Mouse (Mus musculus): ENCODE measurements at regions not wholly inside any gene's neighbourhood (a gene's known extent, or its start where the extent isn't known, plus 50 kb on each side); places are given as distances from the start of the nearest gene placed in this dataset.

GRCm38 (mm10) chr10:97877088-97877487, 150.5 kb upstream of the C030005K15Rik start:
- ATAC-seq (replicated peaks; ENCODE audit: low FRiP score, low read depth) (no peak), DNase-seq (ENCODE audit: low spot score) (no peak)
- Histone ChIP-seq H3K27me3 (ENCODE audit: insufficient read depth, low read length) (no peaks in the 10 kb centered on the region), H3K4me1 (replicated peaks; ENCODE audit: insufficient read depth, low read length) (no peaks in the 10 kb centered on the region), H3K27ac (no peak overlapping the region), H3K4me3 (replicated peaks; ENCODE audit: low read depth, low read length) (no peak overlapping the region), H3K36me3 (ENCODE audit: insufficient read depth, low read length) (no peaks in the 10 kb centered on the region), H3K9me3 (replicated peaks; ENCODE audit: low read length) (no peaks in the 10 kb centered on the region), H3K9ac (ENCODE audit: low read depth, low read length) (no peak overlapping the region), H3K4me2 (ENCODE audit: low read length) (no peak overlapping the region)
- 74% methylated on average over 3 of the region's 3 CpGs for WGBS
- no peak for TF ChIP-seq CTCF (IDR thresholded peaks at IDR 0.05; ENCODE audit: low read depth)

- H3K4me3 ChIP-seq (replicated peaks; ENCODE audit: low read depth, low read length): no peak overlapping the region
- no peaks in the 10 kb centered on the region for H3K4me1 ChIP-seq (replicated peaks; ENCODE audit: insufficient read depth, low read length)
- ATAC-seq (replicated peaks; ENCODE audit: low FRiP score, low read depth): no peak
- H3K9ac ChIP-seq (ENCODE audit: low read depth, low read length): no peak overlapping the region
- no peak overlapping the region for H3K4me2 ChIP-seq (ENCODE audit: low read length)
- no peak for TF ChIP-seq CTCF (IDR thresholded peaks at IDR 0.05; ENCODE audit: low read depth)
- no peak for DNase-seq (ENCODE audit: low spot score)
- no peak overlapping the region for H3K27ac ChIP-seq
- no peaks in the 10 kb centered on the region for H3K36me3 ChIP-seq (ENCODE audit: insufficient read depth, low read length)
- WGBS: 88% methylated on average over 1 of the region's 1 CpGs
- H3K27me3 ChIP-seq (ENCODE audit: insufficient read depth, low read length): no peaks in the 10 kb centered on the region
- no peaks in the 10 kb centered on the region for H3K9me3 ChIP-seq (replicated peaks; ENCODE audit: low read length)
Measured at GRCm38 (mm10) chr10:97886049-97886448, 159.5 kb upstream of the C030005K15Rik start.

GRCm38 (mm10) chr10:97905793-97906192, 179.2 kb upstream of the C030005K15Rik start:
- Histone ChIP-seq H3K4me2 (ENCODE audit: low read length) (no peak overlapping the region), H3K9ac (ENCODE audit: low read depth, low read length) (no peak overlapping the region), H3K27ac (no peak overlapping the region), H3K9me3 (replicated peaks; ENCODE audit: low read length) (no peaks in the 10 kb centered on the region), H3K27me3 (ENCODE audit: insufficient read depth, low read length) (no peaks in the 10 kb centered on the region), H3K4me3 (replicated peaks; ENCODE audit: low read depth, low read length) (no peak overlapping the region), H3K4me1 (replicated peaks; ENCODE audit: insufficient read depth, low read length) (no peaks in the 10 kb centered on the region), H3K36me3 (ENCODE audit: insufficient read depth, low read length) (no peaks in the 10 kb centered on the region)
- WGBS: 57% methylated on average over 4 of the region's 4 CpGs
- DNase-seq (ENCODE audit: low spot score) (no peak), ATAC-seq (replicated peaks; ENCODE audit: low FRiP score, low read depth) (no peak)
- TF ChIP-seq CTCF (IDR thresholded peaks at IDR 0.05; ENCODE audit: low read depth): no peak

GRCm38 (mm10) chr10:97925568-97925967, 199.0 kb upstream of the C030005K15Rik start:
- H3K4me3 ChIP-seq (replicated peaks; ENCODE audit: low read depth, low read length): no peak overlapping the region
- WGBS: 35% methylated on average over 4 of the region's 4 CpGs
- no peak overlapping the region for H3K4me2 ChIP-seq (ENCODE audit: low read length)
- TF ChIP-seq CTCF (IDR thresholded peaks at IDR 0.05; ENCODE audit: low read depth): no peak
- peak; percentile 59 for DNase-seq (ENCODE audit: low spot score)
- H3K27me3 ChIP-seq (ENCODE audit: insufficient read depth, low read length): no peaks in the 10 kb centered on the region
- H3K4me1 ChIP-seq (replicated peaks; ENCODE audit: insufficient read depth, low read length): no peaks in the 10 kb centered on the region
- no peak overlapping the region for H3K9ac ChIP-seq (ENCODE audit: low read depth, low read length)
- no peak; the same call in 1 of the 2 replicates for ATAC-seq (replicated peaks; ENCODE audit: low FRiP score, low read depth)
- no peak overlapping the region for H3K27ac ChIP-seq
- H3K9me3 ChIP-seq (replicated peaks; ENCODE audit: low read length): no peaks in the 10 kb centered on the region
- no peaks in the 10 kb centered on the region for H3K36me3 ChIP-seq (ENCODE audit: insufficient read depth, low read length)

GRCm38 (mm10) chr10:97940345-97940744, 213.8 kb upstream of the C030005K15Rik start:
- H3K27ac ChIP-seq: no peak overlapping the region
- no peaks in the 10 kb centered on the region for H3K9me3 ChIP-seq (replicated peaks; ENCODE audit: low read length)
- no peaks in the 10 kb centered on the region for H3K36me3 ChIP-seq (ENCODE audit: insufficient read depth, low read length)
- WGBS: 97% methylated on average over 2 of the region's 2 CpGs
- no peak overlapping the region for H3K9ac ChIP-seq (ENCODE audit: low read depth, low read length)
- no peak for TF ChIP-seq CTCF (IDR thresholded peaks at IDR 0.05; ENCODE audit: low read depth)
- ATAC-seq (replicated peaks; ENCODE audit: low FRiP score, low read depth) (no peak), DNase-seq (ENCODE audit: low spot score) (no peak)
- no peaks in the 10 kb centered on the region for H3K4me1 ChIP-seq (replicated peaks; ENCODE audit: insufficient read depth, low read length)
- H3K4me3 ChIP-seq (replicated peaks; ENCODE audit: low read depth, low read length): no peak overlapping the region
- H3K4me2 ChIP-seq (ENCODE audit: low read length): no peak overlapping the region
- no peaks in the 10 kb centered on the region for H3K27me3 ChIP-seq (ENCODE audit: insufficient read depth, low read length)

- 80% methylated on average over 1 of the region's 1 CpGs for WGBS
- no peak overlapping the region for H3K27ac ChIP-seq
- H3K4me2 ChIP-seq (ENCODE audit: low read length): no peak overlapping the region
- H3K9ac ChIP-seq (ENCODE audit: low read depth, low read length): no peak overlapping the region
- no peak for TF ChIP-seq CTCF (IDR thresholded peaks at IDR 0.05; ENCODE audit: low read depth)
- no peaks in the 10 kb centered on the region for H3K4me1 ChIP-seq (replicated peaks; ENCODE audit: insufficient read depth, low read length)
- no peaks in the 10 kb centered on the region for H3K9me3 ChIP-seq (replicated peaks; ENCODE audit: low read length)
- no peak overlapping the region for H3K4me3 ChIP-seq (replicated peaks; ENCODE audit: low read depth, low read length)
- H3K36me3 ChIP-seq (ENCODE audit: insufficient read depth, low read length): no peaks in the 10 kb centered on the region
- H3K27me3 ChIP-seq (ENCODE audit: insufficient read depth, low read length): no peaks in the 10 kb centered on the region
- ATAC-seq (replicated peaks; ENCODE audit: low FRiP score, low read depth) (no peak), DNase-seq (ENCODE audit: low spot score) (no peak)
Measured at GRCm38 (mm10) chr10:97965881-97966280, 239.3 kb upstream of the C030005K15Rik start.

GRCm38 (mm10) chr10:97966931-97967330, 240.4 kb upstream of the C030005K15Rik start:
- WGBS: 66% methylated on average over 2 of the region's 2 CpGs
- H3K9ac ChIP-seq (ENCODE audit: low read depth, low read length): no peak overlapping the region
- H3K4me3 ChIP-seq (replicated peaks; ENCODE audit: low read depth, low read length): no peak overlapping the region
- DNase-seq (ENCODE audit: low spot score): no peak
- H3K27ac ChIP-seq: no peak overlapping the region
- no peak for TF ChIP-seq CTCF (IDR thresholded peaks at IDR 0.05; ENCODE audit: low read depth)
- no peak for ATAC-seq (replicated peaks; ENCODE audit: low FRiP score, low read depth)
- H3K27me3 ChIP-seq (ENCODE audit: insufficient read depth, low read length): no peaks in the 10 kb centered on the region
- H3K4me2 ChIP-seq (ENCODE audit: low read length): no peak overlapping the region
- no peaks in the 10 kb centered on the region for H3K36me3 ChIP-seq (ENCODE audit: insufficient read depth, low read length)
- H3K9me3 ChIP-seq (replicated peaks; ENCODE audit: low read length): no peaks in the 10 kb centered on the region
- H3K4me1 ChIP-seq (replicated peaks; ENCODE audit: insufficient read depth, low read length): no peaks in the 10 kb centered on the region
